8 mouse cellular contexts compared by ENCODE assay signal in the genomic region with DNA sequence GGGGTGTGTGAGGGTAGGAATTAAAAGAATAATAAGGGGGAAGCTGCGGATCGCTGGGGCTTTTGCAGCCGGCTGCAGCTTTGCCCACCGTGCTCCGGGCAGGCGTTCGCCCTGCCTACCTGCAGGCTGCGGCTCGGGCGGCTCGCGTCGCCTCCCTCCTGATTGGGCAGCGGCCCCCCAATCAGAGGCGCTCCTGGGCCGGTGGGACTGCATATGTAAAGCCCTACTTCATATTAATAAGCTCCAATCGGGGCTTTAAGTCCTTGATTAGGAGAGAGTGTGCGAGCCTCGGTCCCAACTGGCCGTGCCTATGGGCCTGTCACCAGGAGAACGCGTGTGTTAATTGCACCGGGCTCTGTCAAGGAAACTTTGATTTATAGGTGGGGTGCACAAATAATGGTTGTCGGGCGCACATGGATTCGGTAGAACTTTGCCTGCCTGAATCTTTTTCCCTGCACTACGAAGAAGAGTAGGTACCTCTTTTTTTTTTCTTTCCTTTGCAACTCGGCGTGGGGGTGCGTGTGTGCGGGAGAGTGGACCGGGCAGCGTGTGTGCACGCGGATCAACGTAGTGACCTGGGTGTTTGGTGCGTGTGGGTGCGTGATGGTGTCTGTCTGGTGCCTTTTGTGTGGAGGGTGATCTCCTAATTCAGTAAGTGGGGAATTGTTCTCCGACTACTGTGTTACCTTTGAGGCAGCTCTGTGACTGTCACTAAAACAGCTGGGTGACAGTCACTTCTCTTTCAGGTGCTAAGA.
DNase-seq lines count a peak whose midpoint lies in the region; ATAC-seq and TF ChIP-seq lines count a peak whose summit lies in the region.

No protein-coding gene starts in this region.

- no peak overlapping the region for H3K27ac ChIP-seq in embryonic facial prominence, embryonic 12.5 days
- peak overlapping the region; percentile 4 for H3K27ac ChIP-seq in heart, adult 2 months
- no peak overlapping the region for H3K27ac ChIP-seq in limb, embryonic 10.5 days

- H3K4me2 ChIP-seq in embryonic facial prominence, embryonic 12.5 days (replicated peaks) = peak overlapping the region; percentile 74

- H3K79me2 ChIP-seq in heart, adult 2 months (replicated peaks; ENCODE audit: control insufficient read depth, insufficient read depth, low read length) = no peaks in the 10 kb centered on the region

- H3K4me3 ChIP-seq in embryonic facial prominence, embryonic 12.5 days = peak overlapping the region; percentile 41
- H3K4me3 ChIP-seq in heart, adult 2 months = peak overlapping the region; percentile 44
- H3K4me3 ChIP-seq in limb, embryonic 10.5 days = peak overlapping the region; percentile 55

- no peak for TF ChIP-seq CTCF in heart, adult 2 months (IDR thresholded peaks at IDR 0.05)

- TF ChIP-seq POLR2A in heart, adult 2 months (IDR thresholded peaks at IDR 0.05; ENCODE audit: insufficient read depth, low read depth, low read length) = peak; percentile 49; the same call in 1 of the 2 replicates

- peak; percentile 33 to 37 for DNase-seq in adrenal gland, postnatal 4 days (ENCODE audit: low spot score in 2 of 2)
- peak; percentile 59 to 77 for DNase-seq in heart, adult 2 months
- peak; percentile 73 for DNase-seq in kidney, adult 11 months
- peak; percentile 86 for DNase-seq in limb, embryonic 10.5 days (ENCODE audit: low spot score)
- DNase-seq in mesoderm, embryonic 11.5 days (ENCODE audit: low read depth, low spot score) = peak; percentile 81
- DNase-seq in right cerebral cortex, postnatal 36 days (ENCODE audit: low spot score in 2 of 2) = peak; percentile 38 to 45
- no peak for DNase-seq in thymus, adult 18-20 months

- no peak for TF ChIP-seq EP300 in heart, adult 2 months (IDR thresholded peaks at IDR 0.05; ENCODE audit: insufficient read depth, low read depth, low read length)

- H3K4me1 ChIP-seq in embryonic facial prominence, embryonic 12.5 days = no peaks in the 10 kb centered on the region
- no peaks in the 10 kb centered on the region for H3K4me1 ChIP-seq in heart, adult 2 months (ENCODE audit: control insufficient read depth, insufficient read depth, low read length)
- peaks cover 7% of the 10 kb centered on the region for H3K4me1 ChIP-seq in limb, embryonic 10.5 days

- H3K27me3 ChIP-seq in embryonic facial prominence, embryonic 12.5 days = peaks cover 5% of the 10 kb centered on the region; the same call in 1 of the 2 replicates
- H3K27me3 ChIP-seq in heart, adult 2 months (ENCODE audit: control insufficient read depth, insufficient read depth, low read length) = no peaks in the 10 kb centered on the region
- peaks cover 23% of the 10 kb centered on the region for H3K27me3 ChIP-seq in limb, embryonic 10.5 days (ENCODE audit: low read depth, poor library complexity, severe bottlenecking)

- intact Hi-C loops in heart, adult 2 months (cut with DNase I) = no loop called here

- no peaks in the 10 kb centered on the region for H3K36me3 ChIP-seq in embryonic facial prominence, embryonic 12.5 days
- no peaks in the 10 kb centered on the region for H3K36me3 ChIP-seq in heart, adult 2 months (ENCODE audit: control insufficient read depth, insufficient read depth, low read length)
- no peaks in the 10 kb centered on the region for H3K36me3 ChIP-seq in limb, embryonic 10.5 days

- peak overlapping the region; percentile 27; the same call in 1 of the 2 replicates for H3K9ac ChIP-seq in embryonic facial prominence, embryonic 12.5 days
- peak overlapping the region; percentile 67 for H3K9ac ChIP-seq in heart, adult 2 months (ENCODE audit: low read depth, low read length)

- no peaks in the 10 kb centered on the region for H3K9me3 ChIP-seq in embryonic facial prominence, embryonic 12.5 days
- H3K9me3 ChIP-seq in limb, embryonic 10.5 days (replicated peaks) = no peaks in the 10 kb centered on the region

- 1% methylated on average over 39 of the region's 39 CpGs for WGBS in embryonic facial prominence, embryonic 12.5 days
- WGBS in heart, adult 2 months = 2% methylated on average over 39 of the region's 39 CpGs
- under 1% methylated on average over 39 of the region's 39 CpGs for WGBS in limb, embryonic 10.5 days

- peak; percentile 95 for ATAC-seq in embryonic facial prominence, embryonic 12.5 days (ENCODE audit: insufficient number of reproducible peaks, insufficient read depth, low FRiP score, low TSS enrichment)

Comparison
In these comparisons a context has a peak if more than half of its experiments do, and no peak if none do; other contexts are left out.
1. DNase-seq: peak in adrenal gland, postnatal 4 days (2 of 2), heart, adult 2 months (2 of 2), kidney, adult 11 months (single experiment), limb, embryonic 10.5 days (single experiment), mesoderm, embryonic 11.5 days (single experiment) and right cerebral cortex, postnatal 36 days (2 of 2); none in thymus, adult 18-20 months (0 of 2).
2. Peak in every context shown above with its lines, with median percentiles within 50 percentile points of each other: H3K4me3 ChIP-seq.